Mouse (Mus musculus): ENCODE measurements around the gene Gm21488.
"Not testable (repeated sequence)": the region's sequence is repeated elsewhere in the genome, so short reads cannot be mapped to it uniquely, and the experiment has no call there.

The Gm21488 gene

DNA sequence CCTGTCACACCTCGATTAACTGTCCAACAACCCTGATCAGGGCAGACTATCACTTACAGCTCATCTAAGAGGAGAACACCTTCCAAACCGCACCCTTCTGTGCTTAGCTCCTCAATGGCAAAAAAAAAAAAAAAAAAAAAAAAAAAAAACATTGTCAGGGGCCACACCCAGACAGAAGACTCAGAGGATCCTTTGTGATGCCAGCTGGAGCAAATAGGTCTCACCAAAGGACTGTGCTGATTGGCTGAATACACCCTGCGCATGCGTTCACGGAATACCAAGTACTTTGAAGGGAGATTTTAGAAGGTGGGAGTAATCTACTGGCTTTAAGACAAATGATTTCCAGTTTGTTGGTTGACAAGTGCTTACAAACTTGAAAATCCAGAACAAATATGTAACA is at the start of gene Gm21488:
Gene Gm21488, minus strand, starts transcription at position 101 of the 400 bp plus-strand sequence.
- not testable (repeated sequence) for DNase-seq (ENCODE audit: low read depth)

Measured in induced T-regulatory cell, adult 2 months (primary cell).